Mouse (Mus musculus) megakaryocyte, embryonic 14.5 days (primary cell): ENCODE measurements around the gene Mybphl.

ENCODE experiments used
- FLI1 ChIP-seq: IDR thresholded peaks from 2 replicates; pipeline ENCODE4 v1.6.1; 2012; ENCODE audit warnings: low read length, inconsistent platforms, mixed read lengths
- GATA1 ChIP-seq: IDR thresholded peaks from 3 replicates; pipeline ENCODE4 v1.6.1; 2012; ENCODE audit warnings: mixed read lengths, low read length, inconsistent platforms, borderline replicate concordance

GRCm38 (mm10) chr3:108327916-108328315, 36.8 kb upstream of the Mybphl start:
- TF ChIP-seq GATA1 (no peak), FLI1 (no peak)
